Mouse (Mus musculus) CD8-positive naive resting alpha-beta T cell, adult 2 months (primary cell): ENCODE measurements at regions not wholly inside any gene's neighbourhood (a gene's known extent, or its start where the extent isn't known, plus 50 kb on each side); places are given as distances from the start of the nearest gene placed in this dataset.
A peak's percentile ranks its signal among the peaks of the same experiment; 100 is the strongest.
"Not testable (repeated sequence)": the region's sequence is repeated elsewhere in the genome, so short reads cannot be mapped to it uniquely, and the experiment has no call there.

ENCODE experiments used
- DNase-seq, 2 experiments: peaks; one replicate each; pipeline ENCODE4 v3.0.0; 2022; ENCODE audit warnings: low read depth in 2 of 2, low spot score in 2 of 2

GRCm38 (mm10) chr7:75360874-75361273 lies 51.8 kb upstream of the Sv2b start:
- DNase-seq: no peak

DNA sequence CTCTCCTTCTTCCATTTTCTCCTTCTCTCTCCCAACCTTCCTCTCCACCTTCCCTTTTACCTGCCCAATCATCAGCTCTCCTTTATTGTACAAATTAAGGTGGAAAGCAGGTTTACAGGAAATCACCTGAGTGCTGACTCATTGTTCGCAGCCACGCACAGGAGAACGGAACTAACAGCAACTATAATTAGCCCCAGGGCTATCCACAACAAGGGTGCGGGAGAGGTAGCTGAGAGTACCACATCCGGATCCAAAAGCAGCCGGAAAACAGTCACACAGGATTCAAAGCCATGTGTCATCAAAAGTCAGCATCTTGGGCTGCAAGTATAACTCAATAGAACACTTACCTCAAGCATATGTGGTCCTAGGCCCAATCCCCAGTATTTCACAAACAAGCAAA lies 53.5 kb upstream of the Sv2b start:
- DNase-seq: peak; percentile 41 to 56

GRCm38 (mm10) chr7:75365480-75365879 lies 56.4 kb upstream of the Sv2b start:
- DNase-seq: no peak

- DNase-seq: peak; percentile 68 to 81
Observed at GRCm38 (mm10) chr7:75366285-75366882, 57.3 kb upstream of the Sv2b start.

DNA sequence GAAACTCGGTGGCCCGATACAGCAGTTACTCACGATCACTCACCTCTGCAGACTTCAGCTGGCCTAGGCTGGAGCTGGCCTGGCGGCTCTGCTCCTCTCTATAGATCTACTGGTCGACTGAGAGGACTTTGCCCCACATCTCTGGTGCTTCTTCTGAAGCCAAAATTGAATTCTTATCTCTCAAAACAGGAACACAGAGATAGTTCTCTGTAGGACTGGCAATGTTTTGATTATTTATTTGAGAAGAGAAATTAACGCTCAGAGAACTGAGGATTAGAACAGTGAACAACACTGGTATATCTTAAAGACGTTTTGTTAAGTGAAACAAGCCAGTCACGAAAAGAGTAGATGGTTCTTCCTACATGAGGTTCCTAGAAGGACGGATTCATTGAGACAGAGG lies 59.3 kb upstream of the Sv2b start:
- no peak for DNase-seq

DNA sequence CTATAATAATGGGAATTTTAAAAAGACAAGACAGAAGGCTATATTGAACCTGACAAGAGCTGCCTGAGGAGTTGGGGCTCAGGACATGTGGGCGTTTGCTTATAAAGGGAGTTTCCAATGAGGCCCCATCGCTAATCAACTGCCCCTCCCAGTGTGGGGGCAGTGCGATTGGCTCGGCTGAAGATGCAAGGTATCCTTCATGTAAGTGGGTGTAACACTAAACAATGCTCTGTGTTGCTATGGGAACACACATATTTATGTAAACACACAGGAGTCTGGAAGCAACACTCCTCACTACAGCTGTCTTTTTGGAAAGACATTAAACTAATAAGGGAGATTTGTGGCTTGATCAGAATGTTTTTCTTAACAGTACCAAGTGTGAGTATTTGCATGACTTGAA lies 60.3 kb upstream of the Sv2b start:
- no peak for DNase-seq

DNA sequence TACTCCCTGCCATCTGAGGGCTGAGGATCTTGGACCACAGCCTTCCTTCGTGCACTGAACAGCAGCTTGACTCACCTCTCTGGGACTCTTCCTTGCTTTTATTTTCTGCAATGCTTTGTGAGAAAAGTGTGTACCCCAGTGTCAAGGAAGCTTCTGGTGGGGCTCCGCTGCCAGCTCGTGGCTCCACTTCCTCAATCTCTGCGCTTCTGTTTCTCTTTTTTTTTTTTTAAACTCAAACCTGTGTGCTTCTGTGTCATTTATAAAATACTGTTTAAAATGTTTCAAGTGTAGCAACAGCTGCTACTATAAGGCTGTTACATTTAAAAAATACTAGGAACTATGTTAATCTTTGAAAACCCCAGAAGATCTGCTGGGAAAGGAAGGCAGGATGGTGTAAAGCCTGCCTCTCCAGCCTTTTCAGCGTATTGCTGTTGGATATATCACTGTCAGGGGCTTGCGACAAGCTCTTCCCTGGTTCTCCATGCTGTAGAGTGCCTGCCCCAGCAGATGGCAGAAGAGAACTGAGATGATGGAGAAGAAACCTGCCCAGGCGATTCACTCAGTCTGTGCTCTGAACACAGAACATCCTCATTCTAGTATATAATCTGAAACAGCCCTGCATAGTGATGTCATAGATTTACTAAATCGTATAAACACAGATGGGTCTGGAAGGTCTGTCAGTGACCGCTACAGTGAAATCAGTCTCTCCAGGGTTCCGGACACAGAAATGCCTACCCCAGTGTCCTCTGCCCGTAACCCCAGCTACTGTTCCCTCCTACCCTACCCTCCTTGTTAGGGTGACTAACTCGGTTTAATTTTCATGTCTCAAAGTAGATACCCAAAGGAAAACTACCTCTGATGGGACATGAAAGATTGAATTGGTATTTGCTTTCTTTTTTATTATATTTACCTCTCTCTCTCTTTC lies 61.8 kb upstream of the Sv2b start:
- peak; percentile 62 to 77 for DNase-seq

GRCm38 (mm10) chr7:75371520-75371876 lies 62.4 kb upstream of the Sv2b start:
- no peak for DNase-seq

GRCm38 (mm10) chr7:75371991-75372390 lies 62.9 kb upstream of the Sv2b start:
- peak; percentile 68 to 71 for DNase-seq

- DNase-seq: no peak
Observed at GRCm38 (mm10) chr7:75372892-75373444, 63.9 kb upstream of the Sv2b start.

DNA sequence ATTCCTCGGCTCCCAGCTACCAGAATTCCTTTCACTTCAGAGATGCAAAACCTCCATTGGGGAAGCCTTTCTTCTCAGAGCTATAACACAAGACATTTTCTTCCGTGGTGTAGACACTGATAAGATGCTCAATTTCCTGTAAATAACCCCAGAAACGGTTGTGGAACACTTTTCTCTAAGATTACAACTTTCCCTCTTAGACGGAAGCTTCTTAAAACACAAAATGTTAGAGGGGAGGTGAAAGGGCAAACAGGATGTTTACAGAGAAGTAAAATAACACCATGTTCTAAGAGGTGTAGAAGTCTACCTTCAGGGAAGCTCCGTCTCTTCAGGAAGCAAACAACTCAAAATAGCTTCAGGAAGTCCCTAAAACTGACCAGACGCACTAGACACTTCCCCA lies 65.4 kb upstream of the Sv2b start:
- no peak for DNase-seq

GRCm38 (mm10) chr7:75379595-75379994 lies 70.5 kb upstream of the Sv2b start:
- no peak for DNase-seq

GRCm38 (mm10) chr7:75384506-75384911 lies 70.8 kb upstream of the Akap13 start:
- no peak for DNase-seq

GRCm38 (mm10) chr7:75387033-75387432 lies 68.3 kb upstream of the Akap13 start:
- DNase-seq: no peak

- DNase-seq: no peak
Observed at GRCm38 (mm10) chr7:75387821-75388431, 67.4 kb upstream of the Akap13 start.

DNA sequence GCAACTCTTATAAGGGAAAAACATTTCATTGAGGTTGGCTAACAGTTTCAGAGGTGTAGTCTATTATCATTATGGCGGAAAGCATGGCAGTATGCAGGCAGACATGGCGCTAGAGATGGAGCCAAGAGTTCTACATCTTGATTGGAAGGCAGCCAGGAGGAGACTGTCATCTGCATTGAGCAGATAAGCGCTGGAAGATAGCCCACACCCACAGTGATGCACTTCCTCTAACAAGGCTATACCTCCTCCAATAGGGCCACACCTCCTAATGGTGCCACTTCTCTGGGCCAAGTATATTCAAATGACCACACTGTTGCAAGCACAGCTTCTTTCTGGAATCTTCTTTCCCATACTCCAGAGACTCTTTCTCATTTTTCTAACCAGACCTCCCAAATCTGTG lies 65.2 kb upstream of the Akap13 start:
- DNase-seq: no peak

DNA sequence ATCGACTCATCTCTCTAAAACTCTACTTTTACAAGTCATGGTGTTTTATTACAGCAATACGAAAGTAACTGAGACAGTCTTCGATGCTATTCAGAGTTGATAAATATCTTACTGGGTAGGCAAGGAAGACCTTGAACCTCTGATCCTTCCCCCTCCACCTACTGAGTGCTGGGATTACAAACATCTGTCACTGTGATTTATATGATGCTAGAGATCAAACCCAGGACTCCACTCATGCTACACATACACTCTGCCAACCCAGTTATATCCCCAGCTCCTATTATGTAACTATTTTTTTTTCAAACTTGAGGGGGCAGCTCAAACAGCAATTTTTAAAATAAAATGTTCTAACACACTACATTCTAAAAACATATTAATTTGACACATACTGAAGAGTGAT lies 62.6 kb upstream of the Akap13 start:
- no peak for DNase-seq

DNA sequence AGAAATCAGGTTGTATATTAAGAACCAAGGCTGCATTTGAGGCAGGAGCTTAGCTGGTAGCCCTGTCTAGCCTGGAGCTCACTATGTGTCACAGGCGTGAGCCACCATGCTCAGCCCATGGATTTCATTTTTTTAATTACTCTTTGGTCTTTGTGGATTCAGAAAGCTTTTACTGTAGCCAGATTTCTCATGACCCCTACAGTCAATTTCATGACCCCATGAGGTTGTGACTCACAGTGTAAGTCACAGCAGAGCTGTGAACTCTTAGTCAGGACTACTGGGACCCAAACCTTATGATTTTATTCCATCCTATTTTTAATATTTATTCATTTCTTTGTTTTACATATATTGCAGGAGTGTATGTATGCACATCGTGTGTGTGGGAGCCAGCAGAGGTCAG lies 61.9 kb upstream of the Akap13 start:
- DNase-seq: no peak

- DNase-seq: no peak
Observed at GRCm38 (mm10) chr7:75394866-75395580, 60.3 kb upstream of the Akap13 start.

GRCm38 (mm10) chr7:75397559-75397958 lies 57.8 kb upstream of the Akap13 start:
- DNase-seq: no peak

DNA sequence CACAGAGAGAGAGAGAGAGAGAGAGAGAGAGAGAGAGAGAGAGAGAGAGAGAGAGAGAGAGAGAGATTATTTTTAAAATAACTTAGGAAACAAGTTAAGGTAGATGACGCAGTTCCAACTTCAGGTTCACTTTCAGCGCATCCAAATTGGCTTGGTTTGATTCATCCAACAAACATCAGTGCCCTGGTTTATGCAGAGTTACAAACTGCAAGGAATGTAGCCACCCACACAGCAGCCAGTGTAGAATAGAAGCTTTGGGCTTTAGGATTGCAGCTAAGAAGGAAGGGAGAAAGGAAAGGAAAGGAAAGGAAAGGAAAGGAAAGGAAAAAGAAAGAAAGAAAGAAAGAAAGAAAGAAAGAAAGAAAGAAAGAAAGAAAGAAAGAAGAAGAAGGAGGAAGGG lies 56.9 kb upstream of the Akap13 start:
- DNase-seq: not testable (repeated sequence)
